Comparison of ENCODE assay signal across 12 mouse cellular contexts in the genomic region with DNA sequence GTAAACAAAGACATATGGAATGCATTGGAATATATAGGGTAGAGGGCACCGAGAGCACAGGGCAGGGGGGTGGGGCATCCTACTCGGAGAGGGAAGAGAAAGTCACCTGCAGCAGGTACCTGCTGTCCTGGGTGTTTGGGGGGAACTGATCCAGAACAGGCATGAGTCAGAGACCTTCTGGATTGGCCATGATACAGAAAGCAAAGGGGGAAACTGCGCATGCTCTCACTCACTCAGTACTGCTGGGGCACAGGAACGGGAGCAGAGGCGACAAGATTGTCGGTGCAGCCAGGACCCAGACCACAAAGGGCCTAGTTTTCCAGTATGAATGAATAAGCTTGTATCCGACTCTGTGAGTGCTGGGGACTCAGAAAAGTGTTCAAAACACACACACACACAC. TPM values are rescaled to one million over a fixed set of nuclear protein-coding genes. Genes with fewer than 3 reads are reported as not detected.
A peak's percentile ranks its signal among the peaks of the same experiment; 100 is the strongest.
DNase-seq lines count a peak whose midpoint lies in the region; ATAC-seq and TF ChIP-seq lines count a peak whose summit lies in the region.
"Had no signal": no experiment of that assay in that cellular context is flagged by ENCODE, and none has a peak within 500 bp of the region (broad histone marks: within the 10 kb centered on the region; RNA-seq: fewer than 3 reads in every experiment).

No protein-coding gene starts in this region.

- 37% methylated on average over 7 of the region's 7 CpGs for WGBS in cerebellum, adult 2 months
- 76% methylated on average over 7 of the region's 7 CpGs for WGBS in hindbrain, embryonic 13.5 days
- WGBS in hindbrain, postnatal 0 days: 59% methylated on average over 7 of the region's 7 CpGs
- WGBS in kidney, postnatal 0 days: 49% methylated on average over 7 of the region's 7 CpGs

- H3K27ac ChIP-seq in cerebellum, adult 2 months (ENCODE audit: insufficient read depth, low read length): no peak overlapping the region
- 0 out of 2 replicates have a peak overlapping the region, but pooled peaks have one; percentile 8 for H3K27ac ChIP-seq in hindbrain, embryonic 13.5 days
- H3K27ac ChIP-seq in hindbrain, postnatal 0 days: no peak overlapping the region
- H3K27ac ChIP-seq in kidney, postnatal 0 days: peak overlapping the region; percentile 60; the same call in 1 of the 2 replicates

- TF ChIP-seq POLR2A in cerebellum, adult 2 months (IDR thresholded peaks at IDR 0.05; ENCODE audit: borderline replicate concordance, insufficient read depth, low read length): no peak

- H3K27me3 ChIP-seq in cerebellum, adult 2 months (ENCODE audit: control insufficient read depth, insufficient read depth, low read length): no peaks in the 10 kb centered on the region
- no peaks in the 10 kb centered on the region for H3K27me3 ChIP-seq in hindbrain, embryonic 13.5 days
- no peaks in the 10 kb centered on the region for H3K27me3 ChIP-seq in hindbrain, postnatal 0 days (ENCODE audit: insufficient read depth, low read length)
- no peaks in the 10 kb centered on the region for H3K27me3 ChIP-seq in kidney, postnatal 0 days (ENCODE audit: insufficient read depth, low read length)

- no peaks in the 10 kb centered on the region for H3K36me3 ChIP-seq in hindbrain, embryonic 13.5 days
- no peaks in the 10 kb centered on the region for H3K36me3 ChIP-seq in hindbrain, postnatal 0 days (ENCODE audit: insufficient read depth, low read length)
- no peaks in the 10 kb centered on the region for H3K36me3 ChIP-seq in kidney, postnatal 0 days (ENCODE audit: insufficient read depth, low read length)

- H3K9ac ChIP-seq in hindbrain, embryonic 13.5 days: no peak overlapping the region
- no peak overlapping the region for H3K9ac ChIP-seq in hindbrain, postnatal 0 days (replicated peaks; ENCODE audit: low read length)
- no peak overlapping the region for H3K9ac ChIP-seq in kidney, postnatal 0 days (ENCODE audit: low read depth, low read length)

- no peak for ATAC-seq in hindbrain, embryonic 13.5 days (ENCODE audit: low FRiP score)
- ATAC-seq in hindbrain, postnatal 0 days: no peak
- peak; percentile 54; the same call in 1 of the 2 replicates for ATAC-seq in kidney, postnatal 0 days (replicated peaks; ENCODE audit: low FRiP score, low read depth)
- ATAC-seq in granulocyte monocyte progenitor cell, adult 5-6 weeks (replicated peaks; ENCODE audit: poor library complexity, severe bottlenecking): no peak; the same call in 1 of the 2 replicates
- ATAC-seq: intestine, embryonic 16.5 days had no signal

- H3K9me3 ChIP-seq in hindbrain, embryonic 13.5 days: no peaks in the 10 kb centered on the region
- no peaks in the 10 kb centered on the region for H3K9me3 ChIP-seq in hindbrain, postnatal 0 days (ENCODE audit: low read length)
- H3K9me3 ChIP-seq in kidney, postnatal 0 days (replicated peaks; ENCODE audit: low read length): no peaks in the 10 kb centered on the region

- DNase-seq in cerebellum, adult 2 months: peak; percentile 13 to 34
- DNase-seq in cerebellum, postnatal 4 days (ENCODE audit: low spot score in 2 of 2): no peak
- no peak for DNase-seq in hindbrain, postnatal 0 days (ENCODE audit: low spot score)
- DNase-seq in MN1 (ENCODE audit: low spot score): peak; percentile 56
- no peak for DNase-seq in kidney, postnatal 0 days (ENCODE audit: low spot score)
- DNase-seq in embryo, embryonic 11 days: no peak
- DNase-seq: gastrocnemius, postnatal 10 days; right cerebral cortex, adult 18-20 months had no signal

- no peak for TF ChIP-seq CTCF in cerebellum, adult 2 months (IDR thresholded peaks at IDR 0.05; ENCODE audit: borderline replicate concordance, insufficient read depth, low read depth, low read length)
- no peak for TF ChIP-seq CTCF in hindbrain, postnatal 0 days (IDR thresholded peaks at IDR 0.05; ENCODE audit: low read depth)
- no peak for TF ChIP-seq CTCF in kidney, postnatal 0 days (IDR thresholded peaks at IDR 0.05; ENCODE audit: low read depth)

- no peak overlapping the region for H3K4me2 ChIP-seq in hindbrain, embryonic 13.5 days
- no peak overlapping the region for H3K4me2 ChIP-seq in hindbrain, postnatal 0 days (ENCODE audit: low read depth, low read length)
- H3K4me2 ChIP-seq in kidney, postnatal 0 days (ENCODE audit: low read length): peak overlapping the region; percentile 31; the same call in 1 of the 2 replicates

- no peak overlapping the region for H3K4me3 ChIP-seq in cerebellum, adult 2 months (replicated peaks; ENCODE audit: insufficient read depth, low read depth, low read length)
- H3K4me3 ChIP-seq in hindbrain, embryonic 13.5 days: no peak overlapping the region
- no peak overlapping the region for H3K4me3 ChIP-seq in hindbrain, postnatal 0 days (ENCODE audit: low read length)
- H3K4me3 ChIP-seq in kidney, postnatal 0 days (replicated peaks; ENCODE audit: low read depth, low read length): no peak overlapping the region
- H3K4me3 ChIP-seq: erythroblast, embryonic 14.5 days had no signal

- H3K4me1 ChIP-seq in cerebellum, adult 2 months (ENCODE audit: control insufficient read depth, insufficient read depth, low read length): no peaks in the 10 kb centered on the region
- peaks cover 12% of the 10 kb centered on the region for H3K4me1 ChIP-seq in hindbrain, embryonic 13.5 days (replicated peaks)
- peaks cover 7% of the 10 kb centered on the region; the same call in 1 of the 2 replicates for H3K4me1 ChIP-seq in hindbrain, postnatal 0 days (ENCODE audit: insufficient read depth, low read length)
- H3K4me1 ChIP-seq in kidney, postnatal 0 days (replicated peaks; ENCODE audit: insufficient read depth, low read length): 0 out of 2 replicates have a peak, but pooled peaks cover 6% of the 10 kb centered on the region

RNA-seq across cellular contexts. Expression of a gene that starts 36.5 kb away (rescaled TPM):
- 5.7 and 5.9 TPM in 2 replicates for polyA plus RNA-seq in cerebellum, adult 2 months (2012; rRNA removed)
- 10.4 and 13.0 TPM in 2 replicates for polyA plus RNA-seq in hindbrain, embryonic 13.5 days (2015; fragmentation: Nextera tagmentation; extraction: Ambion mirVana)
- total RNA-seq in hindbrain, postnatal 0 days (2014; rRNA removed): 7.6 and 9.5 TPM in 2 replicates
- polyA plus RNA-seq in hindbrain, postnatal 0 days (2015; fragmentation: Nextera tagmentation; extraction: Ambion mirVana): 6.2 and 7.1 TPM in 2 replicates
- polyA plus RNA-seq in kidney, postnatal 0 days (2015; fragmentation: Nextera tagmentation; extraction: Ambion mirVana): 50.2 and 53.9 TPM in 2 replicates
- 32.0 and 34.6 TPM in 2 replicates for total RNA-seq in granulocyte monocyte progenitor cell, adult 5-6 weeks (2014; fragmentation: Nextera tagmentation)
- 16.3 and 19.0 TPM in 2 replicates for total RNA-seq in granulocyte monocyte progenitor cell, adult 5-6 weeks (2017)

Comparison
In these comparisons a context has a peak if more than half of its experiments do, and no peak if none do; other contexts are left out.
1. DNase-seq: peak in cerebellum, adult 2 months (2 of 2) and MN1 (single experiment); none in cerebellum, postnatal 4 days (0 of 2), hindbrain, postnatal 0 days (single experiment), kidney, postnatal 0 days (single experiment) and embryo, embryonic 11 days (single experiment).
2. H3K27ac ChIP-seq: peak in hindbrain, embryonic 13.5 days (single experiment) and kidney, postnatal 0 days (single experiment); none in cerebellum, adult 2 months (single experiment) and hindbrain, postnatal 0 days (single experiment).